Mouse (Mus musculus): ENCODE measurements at regions not wholly inside any gene's neighbourhood (a gene's known extent, or its start where the extent isn't known, plus 50 kb on each side); places are given as distances from the start of the nearest gene placed in this dataset.

- no peak overlapping the region for H3K4me2 ChIP-seq (ENCODE audit: low read depth, low read length)
- H3K4me1 ChIP-seq (ENCODE audit: control insufficient read depth, insufficient read depth, low read length) = no peaks in the 10 kb centered on the region
- 39% methylated on average over 5 of the region's 5 CpGs for WGBS
- H3K27me3 ChIP-seq (replicated peaks; ENCODE audit: control insufficient read depth, insufficient read depth, low read length) = no peaks in the 10 kb centered on the region
- no peak overlapping the region for H3K4me3 ChIP-seq (ENCODE audit: low read depth, low read length)
- H3K9me3 ChIP-seq (ENCODE audit: control insufficient read depth, low read length) = peaks cover 2% of the 10 kb centered on the region; the same call in 1 of the 2 replicates
- no peak overlapping the region for H3K9ac ChIP-seq (ENCODE audit: low read depth, low read length)
- no peak for DNase-seq (ENCODE audit: low spot score)
- H3K36me3 ChIP-seq (ENCODE audit: control insufficient read depth, insufficient read depth, low read length) = no peaks in the 10 kb centered on the region
- no peak for ATAC-seq (ENCODE audit: low read depth)
- H3K27ac ChIP-seq (replicated peaks; ENCODE audit: low read depth, low read length) = no peak overlapping the region
Measured at GRCm38 (mm10) chr2:138123331-138123730, 133.0 kb upstream of the Btbd3 start.

- whole genome bisulfite sequencing = 79% methylated on average over 1 of the region's 1 CpGs
- H3K36me3 ChIP-seq (ENCODE audit: control insufficient read depth, insufficient read depth, low read length) = no peaks in the 10 kb centered on the region
- no peaks in the 10 kb centered on the region for H3K27me3 ChIP-seq (replicated peaks; ENCODE audit: control insufficient read depth, insufficient read depth, low read length)
- H3K27ac ChIP-seq (replicated peaks; ENCODE audit: low read depth, low read length) = no peak overlapping the region
- DNase-seq (ENCODE audit: low spot score) = peak; percentile 5
- no peak overlapping the region for H3K9ac ChIP-seq (ENCODE audit: low read depth, low read length)
- no peak overlapping the region for H3K4me3 ChIP-seq (ENCODE audit: low read depth, low read length)
- peaks cover 6% of the 10 kb centered on the region; the same call in 1 of the 2 replicates for H3K9me3 ChIP-seq (ENCODE audit: control insufficient read depth, low read length)
- no peak overlapping the region for H3K4me2 ChIP-seq (ENCODE audit: low read depth, low read length)
- no peaks in the 10 kb centered on the region for H3K4me1 ChIP-seq (ENCODE audit: control insufficient read depth, insufficient read depth, low read length)
- no peak for ATAC-seq (ENCODE audit: low read depth)
Measured at GRCm38 (mm10) chr2:138120868-138121267, 135.5 kb upstream of the Btbd3 start.

DNA sequence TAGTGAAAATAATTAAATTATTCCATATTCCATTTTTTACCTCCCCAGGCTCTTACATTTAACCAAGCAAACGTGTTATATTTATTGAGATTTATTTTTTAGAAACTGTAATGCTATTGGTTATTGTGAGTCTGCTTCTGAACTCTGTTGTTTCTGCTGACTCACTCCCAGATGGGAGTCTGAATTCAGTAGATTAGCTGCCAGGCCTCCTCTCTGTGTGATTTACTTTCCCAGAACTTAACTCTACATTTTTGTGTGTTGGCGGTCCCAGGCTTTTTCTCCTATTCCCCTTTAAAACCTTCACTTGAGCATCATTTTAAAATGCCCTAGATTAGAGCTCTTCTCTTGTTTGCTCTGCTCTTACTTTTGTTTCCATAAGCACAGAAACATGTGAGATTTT, 136.2 kb upstream of the Btbd3 start:
- Histone ChIP-seq H3K36me3 (ENCODE audit: control insufficient read depth, insufficient read depth, low read length) (no peaks in the 10 kb centered on the region), H3K4me1 (ENCODE audit: control insufficient read depth, insufficient read depth, low read length) (no peaks in the 10 kb centered on the region), H3K9me3 (ENCODE audit: control insufficient read depth, low read length) (peaks cover 6% of the 10 kb centered on the region; the same call in 1 of the 2 replicates), H3K4me3 (ENCODE audit: low read depth, low read length) (no peak overlapping the region), H3K27ac (replicated peaks; ENCODE audit: low read depth, low read length) (no peak overlapping the region), H3K9ac (ENCODE audit: low read depth, low read length) (no peak overlapping the region), H3K4me2 (ENCODE audit: low read depth, low read length) (no peak overlapping the region), H3K27me3 (replicated peaks; ENCODE audit: control insufficient read depth, insufficient read depth, low read length) (no peaks in the 10 kb centered on the region)
- 82% methylated on average over 2 of the region's 2 CpGs for WGBS
- DNase-seq (ENCODE audit: low spot score) (no peak), ATAC-seq (ENCODE audit: low read depth) (no peak)

- H3K9ac ChIP-seq (ENCODE audit: low read depth, low read length) = no peak overlapping the region
- H3K4me2 ChIP-seq (ENCODE audit: low read depth, low read length) = no peak overlapping the region
- DNase-seq (ENCODE audit: low spot score) (peak; percentile 21), ATAC-seq (ENCODE audit: low read depth) (0 out of 2 replicates have a peak, but pooled peaks have one; percentile 22)
- no peaks in the 10 kb centered on the region for H3K36me3 ChIP-seq (ENCODE audit: control insufficient read depth, insufficient read depth, low read length)
- no peaks in the 10 kb centered on the region for H3K27me3 ChIP-seq (replicated peaks; ENCODE audit: control insufficient read depth, insufficient read depth, low read length)
- no peaks in the 10 kb centered on the region for H3K4me1 ChIP-seq (ENCODE audit: control insufficient read depth, insufficient read depth, low read length)
- no peaks in the 10 kb centered on the region for H3K9me3 ChIP-seq (ENCODE audit: control insufficient read depth, low read length)
- H3K27ac ChIP-seq (replicated peaks; ENCODE audit: low read depth, low read length) = no peak overlapping the region
- 84% methylated on average over 2 of the region's 2 CpGs for WGBS
- H3K4me3 ChIP-seq (ENCODE audit: low read depth, low read length) = no peak overlapping the region
Measured at GRCm38 (mm10) chr2:138099777-138100176, 156.6 kb upstream of the Btbd3 start.

DNA sequence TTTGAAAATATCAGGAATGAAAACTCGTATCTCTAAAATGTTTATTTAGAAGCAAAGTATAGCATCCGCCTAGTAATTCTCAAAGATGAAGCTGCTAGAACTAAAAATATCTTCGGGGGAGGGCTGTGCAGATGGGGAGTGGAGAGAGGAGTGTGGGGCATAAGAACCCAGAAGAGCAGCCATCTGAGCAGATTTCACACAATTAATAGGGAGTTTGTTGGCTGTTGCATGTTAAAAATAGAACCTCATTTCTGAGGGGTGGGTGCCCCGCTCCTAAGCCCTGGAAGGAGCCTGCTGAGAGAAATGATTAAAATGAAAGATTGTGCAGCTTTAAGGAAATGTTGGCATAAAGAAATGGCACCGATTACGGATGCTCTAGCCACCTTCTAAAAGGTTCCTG, 171.0 kb upstream of the Btbd3 start:
- H3K4me2 ChIP-seq (ENCODE audit: low read depth, low read length) = no peak overlapping the region
- 81% methylated on average over 6 of the region's 6 CpGs for WGBS
- H3K4me3 ChIP-seq (ENCODE audit: low read depth, low read length) = no peak overlapping the region
- H3K36me3 ChIP-seq (ENCODE audit: control insufficient read depth, insufficient read depth, low read length) = no peaks in the 10 kb centered on the region
- H3K9me3 ChIP-seq (ENCODE audit: control insufficient read depth, low read length) = no peaks in the 10 kb centered on the region
- DNase-seq (ENCODE audit: low spot score) (no peak), ATAC-seq (ENCODE audit: low read depth) (no peak)
- H3K27me3 ChIP-seq (replicated peaks; ENCODE audit: control insufficient read depth, insufficient read depth, low read length) = no peaks in the 10 kb centered on the region
- no peak overlapping the region for H3K27ac ChIP-seq (replicated peaks; ENCODE audit: low read depth, low read length)
- no peak overlapping the region for H3K9ac ChIP-seq (ENCODE audit: low read depth, low read length)
- no peaks in the 10 kb centered on the region for H3K4me1 ChIP-seq (ENCODE audit: control insufficient read depth, insufficient read depth, low read length)

DNA sequence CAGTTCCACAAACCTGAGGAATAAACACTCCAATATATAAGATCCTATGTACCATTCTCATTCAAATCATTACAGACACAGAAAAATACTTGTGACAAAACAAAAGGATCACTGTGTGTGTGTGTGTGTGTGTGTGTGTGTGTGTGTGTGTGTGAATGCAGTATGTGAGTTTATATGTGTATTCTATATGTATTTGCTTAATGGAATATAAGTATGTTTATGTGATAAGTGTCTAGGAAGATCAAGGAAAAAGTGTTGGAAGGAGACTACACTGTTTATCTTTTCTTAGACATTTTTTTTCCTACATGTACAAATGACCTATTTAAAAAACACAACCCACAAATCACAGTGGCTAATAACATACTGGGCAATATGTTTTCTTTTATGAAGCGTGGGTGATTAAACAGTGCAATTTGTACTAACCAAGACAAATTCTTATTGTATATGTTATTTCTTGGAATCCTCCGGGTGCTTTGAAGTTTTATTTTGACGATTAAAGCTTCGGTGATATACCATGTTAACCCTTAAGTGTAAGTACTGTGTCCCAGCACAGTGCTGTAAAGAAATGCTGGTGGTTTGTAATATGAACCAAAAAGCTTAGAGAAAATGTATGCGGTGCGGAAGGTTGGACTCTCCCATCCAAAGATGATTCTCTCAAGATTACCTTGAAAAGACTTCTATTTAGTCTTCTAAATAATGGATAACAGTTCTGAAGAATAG, 171.6 kb upstream of the Btbd3 start:
- no peak for ATAC-seq (ENCODE audit: low read depth)
- Histone ChIP-seq H3K9ac (ENCODE audit: low read depth, low read length) (no peak overlapping the region), H3K4me1 (ENCODE audit: control insufficient read depth, insufficient read depth, low read length) (no peaks in the 10 kb centered on the region), H3K4me3 (ENCODE audit: low read depth, low read length) (no peak overlapping the region), H3K27me3 (replicated peaks; ENCODE audit: control insufficient read depth, insufficient read depth, low read length) (no peaks in the 10 kb centered on the region), H3K36me3 (ENCODE audit: control insufficient read depth, insufficient read depth, low read length) (no peaks in the 10 kb centered on the region), H3K27ac (replicated peaks; ENCODE audit: low read depth, low read length) (no peak overlapping the region), H3K9me3 (ENCODE audit: control insufficient read depth, low read length) (no peaks in the 10 kb centered on the region), H3K4me2 (ENCODE audit: low read depth, low read length) (no peak overlapping the region)
- 62% methylated on average over 6 of the region's 6 CpGs for WGBS
- no peak for DNase-seq (ENCODE audit: low spot score)

DNA sequence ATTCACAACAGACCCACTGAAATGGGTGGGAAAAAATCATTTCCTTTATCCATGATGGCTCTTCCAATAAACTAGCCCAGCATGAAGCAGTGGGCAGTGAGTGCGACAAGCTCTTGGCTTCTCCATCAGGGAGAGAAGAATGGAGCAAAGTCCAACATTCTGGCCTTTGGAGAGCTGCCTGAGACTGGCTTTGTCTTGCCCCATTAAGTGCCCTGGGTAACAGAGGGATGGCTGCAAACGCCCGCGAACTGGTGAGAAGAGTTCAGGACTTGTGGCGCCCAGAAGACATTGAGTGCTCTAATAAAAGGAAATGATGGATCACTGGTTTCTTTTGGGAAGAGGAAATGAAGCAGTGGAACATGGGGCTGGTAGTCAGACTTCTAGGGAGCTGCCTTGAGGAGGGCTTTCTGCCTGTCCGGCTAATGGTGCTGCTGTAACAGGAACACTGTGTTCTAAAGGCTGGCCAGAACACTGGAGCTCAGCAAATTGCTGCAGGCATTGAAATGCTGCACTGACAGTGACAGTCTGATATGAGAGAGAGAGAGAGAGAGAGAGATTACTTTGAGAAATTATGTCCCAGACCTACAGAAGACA, 182.2 kb upstream of the Btbd3 start:
- H3K4me2 ChIP-seq (ENCODE audit: low read depth, low read length) = no peak overlapping the region
- H3K4me3 ChIP-seq (ENCODE audit: low read depth, low read length) = no peak overlapping the region
- H3K36me3 ChIP-seq (ENCODE audit: control insufficient read depth, insufficient read depth, low read length) = no peaks in the 10 kb centered on the region
- H3K27me3 ChIP-seq (replicated peaks; ENCODE audit: control insufficient read depth, insufficient read depth, low read length) = no peaks in the 10 kb centered on the region
- DNase-seq (ENCODE audit: low spot score) (no peak), ATAC-seq (ENCODE audit: low read depth) (no peak)
- H3K9ac ChIP-seq (ENCODE audit: low read depth, low read length) = no peak overlapping the region
- H3K27ac ChIP-seq (replicated peaks; ENCODE audit: low read depth, low read length) = no peak overlapping the region
- no peaks in the 10 kb centered on the region for H3K4me1 ChIP-seq (ENCODE audit: control insufficient read depth, insufficient read depth, low read length)
- 88% methylated on average over 6 of the region's 6 CpGs for WGBS
- no peaks in the 10 kb centered on the region for H3K9me3 ChIP-seq (ENCODE audit: control insufficient read depth, low read length)

DNA sequence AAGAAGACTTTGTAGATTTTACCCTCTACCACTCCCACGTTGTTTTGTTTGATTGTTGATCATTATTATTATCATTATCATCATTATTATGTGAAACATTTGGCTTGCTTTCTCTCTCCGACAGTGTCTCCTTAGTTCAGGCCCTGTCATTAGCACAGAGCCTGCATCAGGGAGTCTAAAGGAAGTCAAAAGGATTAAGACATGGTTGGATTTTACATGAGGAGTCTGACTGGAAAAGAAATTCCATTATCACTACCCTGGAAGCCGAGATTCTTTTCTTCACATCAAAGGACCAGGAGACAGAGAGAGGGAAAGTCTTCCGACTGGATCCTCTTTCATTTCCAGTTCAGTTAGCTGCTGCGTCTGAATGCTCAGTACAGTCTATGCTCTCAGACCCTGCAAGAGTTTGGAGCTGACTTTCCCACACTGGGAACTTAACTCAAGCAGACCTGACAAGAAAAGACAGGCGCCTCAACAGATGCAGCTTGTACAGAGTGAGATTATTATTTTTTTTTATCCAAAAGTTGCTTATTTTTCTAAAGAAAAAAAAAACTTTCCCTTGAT, 184.1 kb upstream of the Btbd3 start:
- Histone ChIP-seq H3K27ac (replicated peaks; ENCODE audit: low read depth, low read length) (no peak overlapping the region), H3K4me1 (ENCODE audit: control insufficient read depth, insufficient read depth, low read length) (no peaks in the 10 kb centered on the region), H3K9ac (ENCODE audit: low read depth, low read length) (no peak overlapping the region), H3K9me3 (ENCODE audit: control insufficient read depth, low read length) (no peaks in the 10 kb centered on the region), H3K27me3 (replicated peaks; ENCODE audit: control insufficient read depth, insufficient read depth, low read length) (no peaks in the 10 kb centered on the region), H3K4me2 (ENCODE audit: low read depth, low read length) (no peak overlapping the region), H3K4me3 (ENCODE audit: low read depth, low read length) (no peak overlapping the region), H3K36me3 (ENCODE audit: control insufficient read depth, insufficient read depth, low read length) (no peaks in the 10 kb centered on the region)
- no peak for ATAC-seq (ENCODE audit: low read depth)
- DNase-seq (ENCODE audit: low spot score) = no peak
- WGBS = 45% methylated on average over 6 of the region's 6 CpGs

DNA sequence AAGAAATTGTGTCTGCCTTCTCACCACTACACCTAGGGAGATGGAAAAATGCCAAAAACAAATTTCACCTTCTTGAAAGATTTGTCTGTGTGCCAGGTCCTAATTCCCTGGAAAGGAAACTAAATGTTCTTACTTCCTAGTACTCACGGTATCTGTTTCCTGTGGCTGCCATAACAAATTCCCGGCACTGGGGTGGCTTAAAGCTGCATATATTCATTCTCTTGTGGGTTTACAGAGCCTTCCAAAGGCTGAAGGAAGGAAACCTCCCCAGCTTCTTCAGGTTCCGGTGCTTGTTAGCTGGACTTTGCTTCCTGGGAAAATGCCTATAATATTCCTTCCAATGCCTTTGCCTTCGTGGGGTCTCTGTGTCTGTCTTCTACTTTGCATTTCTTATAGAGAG, 203.3 kb upstream of the Btbd3 start:
- no peak for ATAC-seq (ENCODE audit: low read depth)
- WGBS = 62% methylated on average over 4 of the region's 4 CpGs
- H3K4me3 ChIP-seq (ENCODE audit: low read depth, low read length) = no peak overlapping the region

More for the DNA sequence above, 203.3 kb upstream of the Btbd3 start:
- Histone ChIP-seq H3K27ac (replicated peaks; ENCODE audit: low read depth, low read length) (no peak overlapping the region), H3K9me3 (ENCODE audit: control insufficient read depth, low read length) (no peaks in the 10 kb centered on the region), H3K9ac (ENCODE audit: low read depth, low read length) (no peak overlapping the region), H3K36me3 (ENCODE audit: control insufficient read depth, insufficient read depth, low read length) (no peaks in the 10 kb centered on the region), H3K4me2 (ENCODE audit: low read depth, low read length) (no peak overlapping the region), H3K4me1 (ENCODE audit: control insufficient read depth, insufficient read depth, low read length) (no peaks in the 10 kb centered on the region), H3K27me3 (replicated peaks; ENCODE audit: control insufficient read depth, insufficient read depth, low read length) (no peaks in the 10 kb centered on the region)
- DNase-seq (ENCODE audit: low spot score) = peak; percentile 58
